Mouse (Mus musculus): Measurements from ENCODE around the gene Megf11.
"Not testable (repeated sequence)": the region's sequence is repeated elsewhere in the genome, so short reads cannot be mapped to it uniquely, and the experiment has no call there.

The Megf11 gene

GRCm38 (mm10) chr9:64700451-64701311 lies 315.3 kb downstream of the Megf11 start:
- no peak for DNase-seq (ENCODE audit: low spot score)

- no peak for DNase-seq (ENCODE audit: low spot score)
These were observed 316.2 kb downstream of the Megf11 start for GRCm38 (mm10) chr9:64701651-64702050.

- DNase-seq (ENCODE audit: low spot score): no peak
These were observed 317.0 kb downstream of the Megf11 start for GRCm38 (mm10) chr9:64702391-64702790.

GRCm38 (mm10) chr9:64702937-64703336 lies 317.5 kb downstream of the Megf11 start:
- peak; percentile 72 for DNase-seq (ENCODE audit: low spot score)

- no peak for DNase-seq (ENCODE audit: low spot score)
These were observed 318.1 kb downstream of the Megf11 start for GRCm38 (mm10) chr9:64703420-64703965.

GRCm38 (mm10) chr9:64704073-64704840 lies 318.8 kb downstream of the Megf11 start:
- peak; percentile 15 for DNase-seq (ENCODE audit: low spot score)

GRCm38 (mm10) chr9:64710291-64710690 lies 324.9 kb downstream of the Megf11 start:
- not testable (repeated sequence) for DNase-seq (ENCODE audit: low spot score)

GRCm38 (mm10) chr9:64719526-64720163 lies 334.2 kb downstream of the Megf11 start:
- DNase-seq (ENCODE audit: low spot score): no peak

- DNase-seq (ENCODE audit: low spot score): no peak
These were observed 341.0 kb downstream of the Megf11 start for GRCm38 (mm10) chr9:64726454-64726853.

- DNase-seq (ENCODE audit: low spot score): no peak
These were observed 345.7 kb downstream of the Megf11 start for GRCm38 (mm10) chr9:64731029-64731560.

- DNase-seq (ENCODE audit: low spot score): no peak
These were observed 348.7 kb downstream of the Megf11 start for GRCm38 (mm10) chr9:64734166-64734565.

- DNase-seq (ENCODE audit: low spot score): not testable (repeated sequence)
These were observed 349.6 kb downstream of the Megf11 start for GRCm38 (mm10) chr9:64734992-64735391.

GRCm38 (mm10) chr9:64736076-64736638 lies 350.7 kb downstream of the Megf11 start:
- peak; percentile 2 for DNase-seq (ENCODE audit: low spot score)

GRCm38 (mm10) chr9:64736639-64737405 lies 351.4 kb downstream of the Megf11 start:
- DNase-seq (ENCODE audit: low spot score): peak; percentile 86

- DNase-seq (ENCODE audit: low spot score): peak; percentile 97
These were observed 352.2 kb downstream of the Megf11 start, which contains the start of gene Rab11a for GRCm38 (mm10) chr9:64737406-64738201. TSS of gene Rab11a (minus strand) at chr9:64737758.

GRCm38 (mm10) chr9:64739001-64739400 lies 353.6 kb downstream of the Megf11 start:
- no peak for DNase-seq (ENCODE audit: low spot score)

- no peak for DNase-seq (ENCODE audit: low spot score)
These were observed 357.0 kb downstream of the Megf11 start for GRCm38 (mm10) chr9:64742453-64742852.

- no peak for DNase-seq (ENCODE audit: low spot score)
These were observed 362.3 kb downstream of the Megf11 start for GRCm38 (mm10) chr9:64747735-64748134.

GRCm38 (mm10) chr9:64749314-64749713 lies 363.9 kb downstream of the Megf11 start:
- no peak for DNase-seq (ENCODE audit: low spot score)

- no peak for DNase-seq (ENCODE audit: low spot score)
These were observed 367.1 kb downstream of the Megf11 start for GRCm38 (mm10) chr9:64752575-64752974.

Data from lung, postnatal 25 days (tissue).